Mouse (Mus musculus): ENCODE data around the gene Mgam.
A peak's percentile ranks its signal among the peaks of the same experiment; 100 is the strongest.
"Not testable (repeated sequence)": the region's sequence is repeated elsewhere in the genome, so short reads cannot be mapped to it uniquely, and the experiment has no call there.

The Mgam gene

DNA sequence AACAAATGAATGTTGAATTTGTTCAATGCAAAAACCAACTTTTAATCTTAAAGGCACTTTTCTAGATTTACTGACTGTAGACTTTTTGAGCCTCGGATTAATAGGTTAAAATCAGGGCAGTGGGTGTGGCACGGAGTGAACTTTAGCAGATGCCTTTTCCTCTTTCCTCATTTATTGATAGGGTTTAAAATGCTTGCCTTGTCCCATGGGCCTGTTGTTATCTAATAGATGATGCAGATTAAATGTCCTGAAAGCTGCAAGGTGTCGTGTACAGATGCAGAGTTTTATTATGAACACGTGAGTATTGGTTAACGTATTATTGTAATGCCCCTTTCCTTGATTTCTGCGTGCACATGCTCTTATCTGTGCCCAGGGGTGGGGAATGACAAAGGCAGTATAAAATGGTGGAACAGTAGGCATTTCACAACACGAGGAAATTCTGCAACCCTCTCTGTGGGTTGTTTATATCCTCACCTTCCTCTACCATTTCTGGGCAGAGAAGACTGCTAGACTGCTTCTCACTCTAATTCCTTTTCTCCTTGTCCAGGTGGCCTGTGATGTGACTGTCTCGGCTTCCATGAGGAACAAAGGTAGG, at the start of gene Mgam:
TSS of gene Mgam (plus strand) at position 426 of the 595 bp plus-strand sequence.
- no peak for DNase-seq (ENCODE audit: low read depth in 1 of 2, low spot score in 2 of 2)

DNA sequence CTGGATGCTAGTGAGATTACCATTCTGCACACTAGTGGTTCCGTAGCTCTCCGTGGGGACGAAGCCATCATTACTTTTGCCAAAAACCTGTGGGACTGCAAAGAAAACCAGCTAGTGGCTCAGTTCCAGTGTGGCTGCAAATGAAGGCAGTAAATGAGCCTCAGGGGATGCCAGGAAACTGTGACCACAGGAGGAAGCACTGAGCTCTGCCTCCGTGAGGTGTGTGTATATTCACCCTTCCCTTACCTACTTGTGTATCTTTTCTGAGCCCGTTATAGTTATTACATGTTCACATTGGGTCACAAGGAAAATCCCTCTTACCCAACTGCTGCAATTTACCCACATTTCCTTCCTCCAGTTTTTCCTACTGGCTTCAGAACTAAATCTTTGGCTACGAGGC, 44.3 kb upstream of the Mgam start:
- no peak for DNase-seq (ENCODE audit: low read depth in 1 of 2, low spot score in 2 of 2)

DNA sequence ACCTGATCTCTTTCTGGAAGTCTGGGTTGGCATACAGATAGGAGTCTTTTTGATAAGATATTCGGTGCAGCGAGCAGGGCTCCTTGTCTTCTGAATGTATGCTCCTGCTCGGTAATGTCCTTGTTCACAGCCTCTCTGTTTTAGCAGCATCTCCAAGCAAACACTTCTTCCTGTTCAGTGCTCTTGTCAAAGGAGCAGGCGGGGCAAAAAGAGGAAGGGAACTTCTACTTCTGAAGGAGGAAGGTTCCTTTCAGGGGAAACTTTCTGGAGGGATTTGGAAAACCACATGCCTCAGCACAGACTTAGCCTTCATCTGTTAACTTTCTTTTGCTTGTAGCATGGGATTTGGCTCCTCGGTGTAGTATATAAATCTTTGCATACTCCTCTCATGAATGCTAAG, 43.0 kb upstream of the Mgam start, which contains the start of gene Clec5a:
TSS of gene Clec5a (minus strand) at position 177 of the 400 bp plus-strand sequence.
- DNase-seq (ENCODE audit: low read depth in 1 of 2, low spot score in 2 of 2) = no peak

DNA sequence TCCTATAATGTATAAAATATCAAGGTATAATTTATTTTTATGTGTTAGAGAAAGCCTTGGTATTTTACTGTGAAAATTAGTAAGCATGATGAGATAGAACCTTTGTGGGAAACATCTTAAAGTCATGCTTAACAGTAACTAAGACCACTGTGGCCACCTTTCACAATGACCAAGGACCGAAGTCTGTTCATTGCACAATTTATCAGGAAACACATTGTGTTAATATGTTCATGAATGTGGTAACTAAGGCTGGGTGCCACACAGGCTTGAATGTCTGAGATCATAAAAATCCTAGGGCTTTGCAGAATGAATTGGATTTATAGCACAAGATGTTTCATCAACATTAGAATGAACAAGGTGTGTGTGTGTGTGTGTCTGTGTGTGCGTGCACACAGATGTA, 40.3 kb upstream of the Mgam start:
- no peak for DNase-seq (ENCODE audit: low read depth in 1 of 2, low spot score in 2 of 2)

DNA sequence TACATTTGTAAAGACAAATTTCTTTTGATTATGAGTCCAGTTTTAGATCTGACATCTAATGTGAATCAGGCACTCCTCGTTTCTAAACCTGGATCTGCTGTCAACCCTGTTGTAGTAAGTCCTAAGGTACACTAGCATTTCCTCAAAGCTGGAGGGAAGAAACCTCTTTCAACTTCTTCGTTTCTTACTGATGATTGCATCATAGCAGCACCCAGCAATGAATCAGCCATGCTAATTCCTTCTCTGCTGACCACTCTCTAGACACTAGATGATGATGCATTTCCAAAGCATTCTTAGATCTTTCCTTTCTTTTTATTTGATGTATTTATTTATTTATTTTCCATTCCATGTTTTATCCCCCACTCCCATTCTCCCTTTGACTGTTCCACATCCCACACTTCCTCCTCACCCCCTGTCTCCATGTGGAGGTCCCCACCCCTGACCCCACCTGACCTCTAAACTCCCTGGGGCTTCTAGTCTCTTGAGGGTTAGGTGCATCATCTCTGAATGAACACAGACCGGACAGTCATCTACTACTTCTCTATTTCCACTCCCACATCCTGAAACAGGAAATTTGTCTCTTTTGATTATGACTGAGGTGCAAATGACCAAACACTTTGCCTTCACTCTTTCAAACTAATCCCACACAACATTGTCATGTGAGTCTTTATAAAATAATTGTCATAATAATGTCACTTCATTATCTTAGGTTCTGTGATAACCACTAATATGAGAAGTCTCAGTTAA, 33.7 kb upstream of the Mgam start:
- DNase-seq (ENCODE audit: low read depth in 1 of 2, low spot score in 2 of 2) = no peak

DNA sequence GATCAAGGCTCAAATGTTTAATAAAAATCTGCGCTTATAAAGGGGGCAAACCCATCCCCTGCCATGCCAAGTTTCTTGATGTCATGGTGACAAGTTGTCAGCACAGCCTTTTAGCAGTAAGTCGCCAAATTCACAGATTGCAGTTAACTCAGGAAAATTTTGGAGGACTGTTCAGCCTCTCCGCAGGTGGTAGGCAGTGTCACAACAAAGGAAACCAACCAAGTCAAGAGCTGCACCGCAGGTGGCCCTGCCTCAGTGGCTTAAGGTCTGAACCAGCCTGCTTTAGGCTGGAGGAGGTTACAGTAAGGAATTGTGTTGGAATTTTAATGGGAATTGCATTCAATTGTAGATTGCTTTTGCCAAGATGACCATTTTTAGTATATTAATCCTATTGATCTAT, 30.1 kb upstream of the Mgam start:
- DNase-seq (ENCODE audit: low read depth in 1 of 2, low spot score in 2 of 2) = not testable (repeated sequence)

DNA sequence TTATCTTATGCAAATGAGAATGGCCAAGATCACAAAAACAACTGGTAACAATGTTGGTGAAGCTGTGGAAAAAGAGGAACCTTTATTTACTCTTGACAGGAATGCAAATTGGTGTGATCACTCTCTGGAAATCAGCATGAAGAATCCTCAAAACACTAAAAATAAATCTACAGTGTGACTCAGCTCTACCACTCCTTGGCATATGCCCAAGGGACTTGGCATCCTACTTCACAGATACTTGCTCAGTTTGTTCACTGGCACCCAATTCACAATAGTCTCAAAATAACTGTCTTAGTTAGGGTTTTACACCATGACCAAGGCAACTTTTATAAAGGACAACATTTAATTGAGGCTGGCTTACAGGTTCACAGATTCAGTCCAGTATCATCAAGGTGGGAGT, 21.2 kb upstream of the Mgam start:
- no peak for DNase-seq (ENCODE audit: low read depth in 1 of 2, low spot score in 2 of 2)

DNA sequence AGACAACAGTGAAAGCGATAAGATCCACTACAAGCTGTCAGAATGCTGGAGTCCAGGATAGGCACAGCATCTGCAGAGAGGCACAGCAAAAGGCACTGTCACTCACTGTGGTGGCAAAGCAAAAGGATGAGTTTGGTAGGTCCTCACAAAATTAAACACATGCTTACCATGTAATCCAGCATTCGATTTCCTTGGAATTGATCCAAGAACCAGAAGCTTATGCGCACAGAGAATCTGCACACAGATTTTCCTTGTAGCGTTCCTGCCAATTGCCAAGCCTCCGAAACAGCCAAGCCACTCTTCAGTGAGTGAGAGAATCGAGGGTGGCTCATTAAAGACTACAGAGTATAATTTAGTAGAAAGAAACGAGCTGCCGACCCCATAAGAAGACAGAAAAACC, 18.4 kb upstream of the Mgam start:
- DNase-seq (ENCODE audit: low read depth in 1 of 2, low spot score in 2 of 2) = no peak

DNA sequence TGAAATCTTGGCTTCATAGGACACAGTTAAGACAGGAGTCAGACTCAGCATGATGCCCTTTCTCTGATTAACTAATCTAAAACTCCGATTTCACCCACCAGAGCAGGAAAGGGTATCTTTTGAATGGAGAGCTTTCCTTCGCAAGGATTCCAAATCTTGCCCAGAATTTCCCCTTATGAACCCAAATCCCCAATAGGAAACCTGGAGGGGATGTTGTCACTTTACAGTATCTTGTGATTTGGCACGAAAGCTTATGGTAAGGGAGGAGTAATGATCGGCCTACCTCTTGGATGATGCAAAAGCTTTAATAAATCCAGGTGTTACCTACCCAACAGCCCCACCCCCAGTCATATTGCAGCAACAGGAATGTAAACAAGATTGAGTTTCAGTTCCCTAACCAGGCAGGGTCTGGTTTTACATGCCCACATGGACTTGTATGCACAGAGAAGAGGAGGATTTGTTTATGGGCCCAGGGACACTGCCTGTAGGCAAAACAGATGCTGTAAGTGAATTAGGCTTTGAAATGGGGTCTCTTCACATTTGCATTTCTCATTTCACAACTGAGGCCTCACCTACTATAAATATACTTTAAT, 15.3 kb upstream of the Mgam start, which contains the start of gene Tas2r138:
TSS of gene Tas2r138 (minus strand) at position 51 of the 593 bp plus-strand sequence.
- DNase-seq (ENCODE audit: low read depth in 1 of 2, low spot score in 2 of 2) = no peak

DNA sequence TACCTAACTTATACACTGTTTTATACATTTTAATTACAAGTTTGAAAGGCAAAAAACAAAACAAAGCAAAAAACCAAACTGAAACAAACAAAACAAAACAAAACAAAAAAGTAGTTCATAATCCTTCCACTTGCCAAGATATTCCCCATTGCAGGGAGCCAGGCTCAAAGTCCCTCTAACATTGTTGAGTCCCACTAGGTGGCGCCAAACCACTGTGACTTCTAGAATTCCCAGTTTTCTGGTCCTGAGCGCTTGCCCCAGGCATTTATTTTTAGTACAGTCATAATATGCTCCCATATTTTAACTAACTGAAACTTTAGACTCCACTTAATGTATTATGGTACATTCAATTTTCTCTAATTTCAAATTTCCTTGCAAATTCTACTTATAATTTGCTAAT, 10.7 kb upstream of the Mgam start:
- DNase-seq (ENCODE audit: low read depth in 1 of 2, low spot score in 2 of 2) = no peak

DNA sequence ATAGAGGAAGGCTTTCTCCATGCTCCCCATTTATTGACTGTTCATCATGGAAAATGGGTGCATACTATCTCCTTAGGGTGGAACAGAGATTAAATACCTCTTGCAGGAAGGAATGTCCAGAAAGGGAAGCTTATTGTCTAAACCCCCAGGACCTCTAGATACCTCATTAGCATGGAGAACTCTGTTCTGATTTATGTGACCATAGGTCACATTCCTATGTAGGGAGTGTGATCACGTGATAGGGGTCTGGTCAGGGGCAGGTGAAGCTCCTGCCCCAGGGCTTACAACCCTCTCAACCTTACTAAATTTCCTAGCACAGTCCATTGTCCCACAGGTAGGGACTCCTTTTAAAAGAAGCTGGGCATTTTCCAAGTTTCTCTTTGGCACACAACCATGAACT, 2.5 kb upstream of the Mgam start:
- DNase-seq (ENCODE audit: low read depth in 1 of 2, low spot score in 2 of 2) = no peak

DNA sequence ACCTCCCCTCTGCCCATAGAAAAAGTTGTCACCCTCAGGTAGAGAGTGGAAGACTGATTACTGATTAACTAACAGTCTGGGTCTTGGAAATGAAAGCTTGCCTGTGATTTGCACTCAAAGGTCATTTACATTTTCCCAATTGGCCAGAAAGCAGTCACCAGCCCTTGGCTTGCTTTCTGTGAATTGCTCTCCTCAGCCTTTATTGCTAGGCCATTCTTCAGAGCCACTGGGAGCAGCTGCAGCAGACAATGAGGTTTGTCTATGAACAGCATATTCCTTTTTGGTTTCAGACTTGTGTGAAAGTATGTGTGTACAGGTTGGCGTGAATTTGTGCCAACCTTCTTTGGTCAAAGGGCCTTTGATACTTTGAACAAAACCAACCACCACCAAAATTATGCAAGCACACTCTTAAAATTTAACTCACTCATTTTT, 6.0 kb downstream of the Mgam start:
- DNase-seq (ENCODE audit: low read depth in 1 of 2, low spot score in 2 of 2) = no peak

DNA sequence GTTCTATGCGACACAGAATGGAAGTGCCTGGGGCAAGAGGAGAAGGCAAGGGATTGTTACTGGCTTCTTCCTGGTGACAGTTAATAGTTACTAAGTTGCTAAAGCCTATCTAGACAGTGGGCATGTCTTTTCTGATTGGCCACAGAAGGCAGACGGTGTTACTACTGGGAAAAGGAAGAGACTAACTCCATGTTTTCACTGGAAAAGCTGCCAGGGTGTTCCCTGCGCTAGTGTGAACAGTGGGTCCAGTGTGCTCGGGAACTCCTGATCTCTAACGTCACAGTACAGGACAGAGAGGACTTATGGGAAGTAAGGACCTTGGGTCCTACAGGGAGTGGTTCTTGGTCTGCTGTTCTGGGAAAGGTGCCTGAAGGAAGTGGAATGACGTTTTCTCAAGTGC, 6.9 kb downstream of the Mgam start:
- DNase-seq (ENCODE audit: low read depth in 1 of 2, low spot score in 2 of 2) = no peak

DNA sequence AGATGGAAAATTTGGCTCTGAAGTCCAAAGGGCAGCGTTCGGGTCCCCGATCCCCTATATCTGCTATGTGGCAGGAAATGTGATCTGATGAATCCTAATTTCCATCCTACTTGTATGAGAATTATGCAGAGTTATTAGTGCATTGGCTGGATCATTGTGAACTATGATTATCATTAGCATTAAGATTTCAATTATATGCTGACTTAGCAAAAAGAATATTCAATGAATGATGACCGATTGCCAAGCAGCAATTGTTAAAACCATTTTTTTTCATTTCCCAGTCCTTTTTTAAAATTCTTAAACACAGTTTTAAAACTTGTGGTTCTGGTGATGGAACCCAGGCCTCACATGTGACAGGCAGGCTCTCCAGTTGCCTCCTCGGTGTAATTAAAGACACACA, 9.1 kb downstream of the Mgam start:
- no peak for DNase-seq (ENCODE audit: low read depth in 1 of 2, low spot score in 2 of 2)

DNA sequence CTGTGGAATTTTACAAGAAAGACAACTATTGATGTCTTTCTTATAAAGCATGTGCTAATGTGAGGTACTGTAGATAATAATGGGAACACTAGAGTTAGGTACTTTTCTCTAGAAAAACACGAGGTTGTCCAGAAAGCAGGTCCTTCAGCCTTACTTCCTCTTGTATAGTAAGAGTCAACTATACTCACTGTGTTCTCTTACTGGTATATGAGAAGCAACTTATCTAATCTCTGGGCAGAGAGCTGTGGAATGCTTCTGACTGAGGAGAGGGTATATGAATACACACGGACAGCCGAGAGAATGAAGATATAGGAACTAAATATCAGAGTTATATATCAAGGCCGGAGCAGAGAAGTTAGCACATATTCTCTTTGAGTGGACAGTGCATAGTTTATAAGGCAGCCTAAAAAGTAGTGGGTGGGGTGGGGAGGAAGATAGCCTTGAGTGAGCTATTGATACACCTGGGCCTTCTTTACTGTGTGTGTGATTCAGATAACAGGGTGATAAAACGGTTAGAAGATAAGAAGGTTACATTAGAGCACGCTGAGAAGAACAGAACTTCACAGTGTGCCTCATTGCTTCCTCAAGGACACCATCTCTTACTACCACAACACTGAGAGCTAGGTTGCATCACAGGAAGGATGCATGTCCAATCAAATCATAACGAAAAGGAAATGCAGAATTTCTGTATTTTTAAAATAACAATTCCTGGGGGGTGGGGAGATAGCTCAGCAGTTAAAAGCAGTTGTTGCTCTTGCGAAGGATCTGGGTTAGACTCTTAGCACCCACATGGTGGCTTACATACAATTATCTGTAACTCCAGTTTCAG, 12.3 kb downstream of the Mgam start:
- no peak for DNase-seq (ENCODE audit: low read depth in 1 of 2, low spot score in 2 of 2)

DNA sequence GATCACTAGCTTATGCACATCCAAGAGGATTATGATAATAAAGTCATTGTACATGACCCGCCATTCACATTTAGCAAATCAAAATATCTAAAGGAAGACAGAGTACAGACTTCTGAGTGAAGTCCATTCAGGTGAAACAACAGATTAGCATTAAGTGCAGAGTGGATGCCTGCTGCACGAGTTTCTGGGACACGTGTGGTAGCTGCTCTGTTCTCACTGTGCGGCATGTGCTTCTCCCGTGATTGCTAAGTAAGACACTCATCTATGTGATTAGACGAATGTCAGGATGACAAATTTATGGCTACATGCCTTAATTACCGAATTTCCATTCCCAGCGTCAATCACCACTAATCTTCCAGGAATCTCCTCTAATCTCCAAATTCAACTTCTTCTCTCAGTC, 17.1 kb downstream of the Mgam start:
- DNase-seq (ENCODE audit: low read depth in 1 of 2, low spot score in 2 of 2) = no peak

DNA sequence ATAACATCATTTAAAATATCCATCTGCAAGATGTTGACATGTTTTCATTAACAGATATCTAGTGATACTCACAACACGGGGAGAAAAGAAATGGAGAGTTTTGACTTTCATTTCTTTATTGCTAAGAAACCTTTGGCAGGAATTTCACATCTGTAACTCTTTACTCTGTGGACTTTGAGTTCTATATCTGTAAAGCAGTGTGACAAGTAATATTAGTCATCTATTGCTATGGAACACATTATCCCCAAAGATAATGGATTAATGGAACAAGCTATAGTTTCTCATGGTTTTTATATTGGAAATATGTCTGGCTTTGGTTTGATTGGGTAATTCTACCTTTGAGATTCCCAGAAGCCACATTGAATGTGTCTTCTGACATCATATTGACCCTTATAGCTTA, 22.3 kb downstream of the Mgam start:
- DNase-seq (ENCODE audit: low read depth in 1 of 2, low spot score in 2 of 2) = no peak

DNA sequence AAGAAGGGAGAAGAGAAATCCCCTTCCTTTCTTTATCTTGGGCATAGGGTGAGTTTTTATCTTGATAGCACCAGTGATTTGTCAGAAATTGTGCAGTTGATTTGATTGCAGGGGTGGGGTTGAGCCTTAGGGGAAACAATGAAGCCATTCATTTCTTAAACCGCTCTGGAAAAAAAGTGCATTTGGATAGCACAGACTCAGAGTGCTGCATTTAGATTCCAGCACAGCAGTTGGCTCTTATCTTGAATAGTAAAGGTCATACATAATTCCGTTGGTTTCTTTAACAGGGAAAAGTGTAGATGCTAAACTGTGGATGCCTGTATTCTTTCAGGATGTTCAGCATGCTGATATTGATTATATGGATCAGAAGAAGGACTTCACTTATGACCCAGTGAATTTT, 32.3 kb downstream of the Mgam start:
- DNase-seq (ENCODE audit: low read depth in 1 of 2, low spot score in 2 of 2) = no peak

DNA sequence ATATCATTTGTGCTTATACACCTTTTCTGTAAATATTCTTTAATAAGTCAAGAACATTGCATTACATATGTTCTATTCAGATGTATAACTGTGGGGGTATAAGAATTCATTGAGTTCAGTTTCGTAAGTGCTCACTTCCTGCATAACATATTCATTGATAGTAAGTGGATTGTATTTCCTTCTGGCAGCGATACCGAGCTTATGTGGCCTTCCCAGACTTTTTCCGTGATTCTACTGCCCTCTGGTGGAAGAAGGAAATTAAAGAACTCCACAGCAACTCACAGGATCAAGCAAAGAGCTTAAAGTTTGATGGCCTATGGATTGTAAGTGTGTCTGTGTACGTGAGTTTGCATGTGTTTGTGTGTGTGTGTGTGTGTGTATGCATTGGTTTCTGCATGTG, 60.5 kb downstream of the Mgam start:
- peak in 1 of 2 experiments; percentile 3 for DNase-seq (ENCODE audit: low read depth in 1 of 2, low spot score in 2 of 2)

DNA sequence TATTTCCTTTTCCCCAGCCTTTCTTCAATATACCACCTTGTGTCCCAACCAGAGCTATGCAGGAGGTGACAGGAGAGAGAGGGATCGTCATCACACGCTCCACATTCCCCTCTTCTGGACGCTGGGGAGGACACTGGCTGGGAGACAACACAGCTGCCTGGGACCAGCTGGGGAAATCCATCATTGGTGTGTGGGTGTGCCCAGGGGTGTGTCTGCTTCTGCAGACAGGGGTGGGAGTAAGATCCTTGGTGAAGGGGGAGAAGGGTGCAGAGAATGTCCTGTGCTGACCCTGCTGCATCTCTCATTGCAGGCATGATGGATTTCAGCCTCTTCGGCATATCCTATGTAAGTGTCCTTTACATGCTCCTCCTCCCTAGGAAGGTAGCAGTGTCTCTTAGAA, 63.4 kb downstream of the Mgam start:
- not testable (repeated sequence) for DNase-seq (ENCODE audit: low read depth in 1 of 2, low spot score in 2 of 2)

DNA sequence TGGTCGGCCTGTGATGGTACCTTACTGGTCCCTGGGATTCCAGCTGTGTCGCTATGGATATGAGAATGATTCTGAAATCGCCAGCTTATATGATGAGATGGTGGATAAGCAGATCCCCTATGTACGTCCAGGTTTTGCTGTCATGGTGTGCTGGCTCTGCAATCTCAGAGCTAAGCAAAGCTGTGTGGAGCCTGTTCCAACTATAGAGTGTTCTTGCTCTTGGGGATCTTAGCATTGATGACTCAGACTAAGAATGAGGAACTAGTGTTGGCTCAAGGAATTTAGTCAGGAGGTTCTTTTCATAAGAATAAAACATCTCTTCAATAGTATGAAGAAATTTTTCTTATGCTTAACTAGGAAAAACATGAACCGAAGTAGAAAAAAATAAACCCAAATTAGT, 84.9 kb downstream of the Mgam start:
- DNase-seq (ENCODE audit: low read depth in 1 of 2, low spot score in 2 of 2) = not testable (repeated sequence)

DNA sequence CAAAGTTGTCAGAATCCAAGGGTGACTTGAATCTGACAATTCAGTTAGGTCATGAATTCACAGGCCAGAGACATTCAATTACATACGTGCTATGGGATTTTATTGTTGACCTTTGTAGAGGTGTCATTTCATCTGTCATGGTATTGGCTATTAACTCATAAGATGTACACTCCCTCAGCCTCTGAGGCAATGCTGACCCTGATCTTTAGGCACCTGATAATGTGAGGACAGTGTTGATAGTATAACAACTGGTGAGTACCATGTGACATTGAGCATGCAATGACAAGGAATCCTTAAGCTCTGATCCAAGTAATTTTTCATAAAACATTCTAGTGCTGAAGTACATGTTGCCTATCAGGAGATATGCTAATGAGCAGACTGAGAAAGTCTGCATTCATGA, 87.1 kb downstream of the Mgam start:
- DNase-seq (ENCODE audit: low read depth in 1 of 2, low spot score in 2 of 2) = no peak
